Mouse (Mus musculus) liver, adult 2 months (tissue): ENCODE measurements around the gene Gm5725. TPM values are rescaled to one million over a fixed set of nuclear protein-coding genes. Genes with fewer than 3 reads are reported as not detected.
"Not testable (repeated sequence)": the region's sequence is repeated elsewhere in the genome, so short reads cannot be mapped to it uniquely, and the experiment has no call there.

Experiments used
- DNase-seq: peaks from one replicate; pipeline ENCODE4 v3.0.0-alpha.2; 2011; ENCODE audit warnings: low read depth, low spot score; ENCODE audit errors: extremely low read depth
- H3K27ac ChIP-seq: fragments of 200-500 bp; replicated peaks from 2 replicates; pipeline ENCODE4 v1.5.1; 2012; ENCODE audit warnings: low read depth, mild to moderate bottlenecking, control low read depth, inconsistent platforms, low read length; ENCODE audit not compliant: insufficient read depth
- H3K27me3 ChIP-seq: fragments of 200-500 bp; 2 replicates; pipeline ENCODE4 v1.6.1; 2012; ENCODE audit warnings: mild to moderate bottlenecking, moderate library complexity, low read length, inconsistent platforms; ENCODE audit not compliant: control insufficient read depth, insufficient read depth
- H3K36me3 ChIP-seq: fragments of 200-500 bp; 2 replicates; pipeline ENCODE4 v1.6.1; 2012; ENCODE audit warnings: low read length, inconsistent platforms; ENCODE audit not compliant: control insufficient read depth, insufficient read depth
- H3K4me1 ChIP-seq: fragments of 200-500 bp; 2 replicates; pipeline ENCODE4 v1.6.1; 2011; ENCODE audit warnings: low read length; ENCODE audit not compliant: control insufficient read depth, insufficient read depth
- H3K4me3 ChIP-seq: fragments of 200-500 bp; 2 replicates; pipeline ENCODE4 v1.5.1; 2011; ENCODE audit warnings: low read depth, mild to moderate bottlenecking, control low read depth, low read length, moderate library complexity; ENCODE audit not compliant: insufficient read depth
- H3K79me2 ChIP-seq: fragments of 200-500 bp; 2 replicates; pipeline ENCODE4 v1.6.1; 2012; ENCODE audit warnings: inconsistent platforms, mild to moderate bottlenecking, low read length, moderate library complexity; ENCODE audit not compliant: control insufficient read depth, insufficient read depth
- H3K9ac ChIP-seq: fragments of 200-500 bp; 2 replicates; pipeline ENCODE4 v1.6.1; 2012; ENCODE audit warnings: low read depth, mild to moderate bottlenecking, control low read depth, inconsistent platforms, low read length
- WGBS: fragments of 180-500 bp; shearing (Covaris S2); methylation state at CpG from one replicate; pipeline ENCODE4 v1.1.7; 2018; 5-methylcytosine and 5-hydroxymethylcytosine counted together
- polyA plus RNA-seq: library from polyadenylated mRNA; depleted of rRNA; stranded (reverse); fragments of >200 nt; gene quantifications from 2 replicates; pipeline ENCODE4 v1.2.3, GENCODE M21; 2012; rRNA removed
- total RNA-seq: library from RNA; depleted of rRNA; stranded (reverse); fragments of >200 nt; gene quantifications from 2 replicates; pipeline ENCODE4 v1.2.3, GENCODE M21; 2014; rRNA removed

Gene Gm5725
- not detected in 2 replicates for total RNA-seq
- not detected in 2 replicates for polyA plus RNA-seq

GRCm38 (mm10) chr7:21844167-21844566, at the start of gene Gm5725:
Gene Gm5725, minus strand, starts transcription at chr7:21844267.
- not testable (repeated sequence) for H3K4me1 ChIP-seq, H3K4me3 ChIP-seq, DNase-seq, H3K9ac ChIP-seq, H3K27ac ChIP-seq, H3K79me2 ChIP-seq, H3K36me3 ChIP-seq, H3K27me3 ChIP-seq
- WGBS, result no CpG with 5 or more reads among the region's 1 CpGs

DNA sequence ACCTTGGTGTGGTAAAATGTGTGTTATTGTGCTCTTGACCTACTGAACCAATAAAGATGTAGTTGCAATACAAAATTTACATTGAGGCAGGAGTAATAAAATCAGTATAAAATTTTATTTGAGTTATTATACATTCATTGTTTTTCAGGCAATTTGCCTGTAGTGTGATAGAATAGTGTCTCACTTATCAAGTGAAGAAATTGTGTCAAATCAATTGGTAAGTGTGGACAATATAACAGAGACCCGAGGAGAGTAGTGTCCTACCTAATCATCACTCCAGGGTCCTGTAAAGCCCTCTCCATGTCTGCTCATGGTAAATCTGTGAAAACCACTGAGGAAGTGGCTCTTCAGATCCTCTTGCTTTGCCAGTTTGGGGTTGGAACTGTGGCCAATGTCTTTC, 12.0 kb downstream of the Gm5725 start, which contains the start of gene Vmn1r135:
Gene Vmn1r135, plus strand, starts transcription at position 301 of the 400 bp plus-strand sequence.
- no CpG with 5 or more reads among the region's 1 CpGs for WGBS
- H3K9ac ChIP-seq, H3K27ac ChIP-seq, H3K4me1 ChIP-seq, H3K36me3 ChIP-seq, H3K27me3 ChIP-seq, DNase-seq, H3K4me3 ChIP-seq, H3K79me2 ChIP-seq: not testable (repeated sequence)

DNA sequence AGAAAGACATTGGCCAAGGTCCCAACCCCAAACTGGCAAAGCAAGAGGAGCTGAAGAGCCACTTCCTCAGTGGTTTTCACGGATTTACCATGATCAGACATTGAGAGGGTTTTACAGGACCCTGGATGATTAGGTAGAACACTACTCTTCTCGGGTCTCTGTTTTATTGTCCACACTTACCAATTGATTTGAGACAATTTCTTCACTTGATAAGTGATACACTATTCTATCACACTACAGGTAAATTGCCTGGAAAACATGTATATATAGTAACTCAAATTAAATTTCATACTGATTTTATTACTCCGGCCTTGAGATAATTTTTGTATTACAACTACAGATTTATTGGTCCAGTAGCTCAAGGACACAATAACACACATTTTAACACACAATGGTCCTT, 47.4 kb downstream of the Gm5725 start, which contains the start of gene Gm4177:
Gene Gm4177, minus strand, starts transcription at position 101 of the 400 bp plus-strand sequence.
- not testable (repeated sequence) for H3K4me1 ChIP-seq, DNase-seq, H3K36me3 ChIP-seq, H3K4me3 ChIP-seq, H3K79me2 ChIP-seq, H3K27ac ChIP-seq, H3K27me3 ChIP-seq, H3K9ac ChIP-seq
- WGBS, result no CpG with 5 or more reads among the region's 3 CpGs

Other genes with a start within 250 kb of the Gm5725 start
- not detected in 2 replicates for gene Vmn1r132, start 230.2 kb downstream of the Gm5725 start, total RNA-seq
- not detected in 2 replicates for gene Vmn1r132, start 230.2 kb downstream of the Gm5725 start, polyA plus RNA-seq
- gene Gm4175, start 82.8 kb downstream of the Gm5725 start, total RNA-seq, result not detected in 2 replicates
- not detected in 2 replicates for gene Gm4175, start 82.8 kb downstream of the Gm5725 start, polyA plus RNA-seq
- not detected in 2 replicates for gene Gm4177, start 47.5 kb downstream of the Gm5725 start, total RNA-seq
- not detected in 2 replicates for gene Gm4177, start 47.5 kb downstream of the Gm5725 start, polyA plus RNA-seq
- gene Vmn1r135, start 11.9 kb downstream of the Gm5725 start, total RNA-seq, result not detected in 2 replicates
- gene Vmn1r135, start 11.9 kb downstream of the Gm5725 start, polyA plus RNA-seq, result not detected in 2 replicates
- gene Gm5891, start 77.0 kb upstream of the Gm5725 start, total RNA-seq, result not detected in 2 replicates
- gene Gm5891, start 77.0 kb upstream of the Gm5725 start, polyA plus RNA-seq, result not detected in 2 replicates
- gene Vmn1r137, start 150.3 kb upstream of the Gm5725 start, total RNA-seq, result not detected in 2 replicates
- gene Vmn1r137, start 150.3 kb upstream of the Gm5725 start, polyA plus RNA-seq, result not detected in 2 replicates
- gene Vmn1r138, start 184.6 kb upstream of the Gm5725 start, total RNA-seq, result not detected in 2 replicates
- not detected in 2 replicates for gene Vmn1r138, start 184.6 kb upstream of the Gm5725 start, polyA plus RNA-seq
- gene Gm6176, start 212.0 kb upstream of the Gm5725 start, total RNA-seq, result not detected in 2 replicates
- not detected in 2 replicates for gene Gm6176, start 212.0 kb upstream of the Gm5725 start, polyA plus RNA-seq
- gene Vmn1r139, start 224.8 kb upstream of the Gm5725 start, total RNA-seq, result not detected in 2 replicates
- not detected in 2 replicates for gene Vmn1r139, start 224.8 kb upstream of the Gm5725 start, polyA plus RNA-seq